Mouse (Mus musculus) mesoderm, embryonic 11.5 days (tissue): ENCODE data around the gene Ccdc69.
"Not testable (repeated sequence)": the region's sequence is repeated elsewhere in the genome, so short reads cannot be mapped to it uniquely, and the experiment has no call there.

Experiments
- DNase-seq: peaks from one replicate; pipeline ENCODE4 v3.0.0-alpha.2; 2012; ENCODE audit warnings: low read depth, low spot score

Gene Ccdc69

DNA sequence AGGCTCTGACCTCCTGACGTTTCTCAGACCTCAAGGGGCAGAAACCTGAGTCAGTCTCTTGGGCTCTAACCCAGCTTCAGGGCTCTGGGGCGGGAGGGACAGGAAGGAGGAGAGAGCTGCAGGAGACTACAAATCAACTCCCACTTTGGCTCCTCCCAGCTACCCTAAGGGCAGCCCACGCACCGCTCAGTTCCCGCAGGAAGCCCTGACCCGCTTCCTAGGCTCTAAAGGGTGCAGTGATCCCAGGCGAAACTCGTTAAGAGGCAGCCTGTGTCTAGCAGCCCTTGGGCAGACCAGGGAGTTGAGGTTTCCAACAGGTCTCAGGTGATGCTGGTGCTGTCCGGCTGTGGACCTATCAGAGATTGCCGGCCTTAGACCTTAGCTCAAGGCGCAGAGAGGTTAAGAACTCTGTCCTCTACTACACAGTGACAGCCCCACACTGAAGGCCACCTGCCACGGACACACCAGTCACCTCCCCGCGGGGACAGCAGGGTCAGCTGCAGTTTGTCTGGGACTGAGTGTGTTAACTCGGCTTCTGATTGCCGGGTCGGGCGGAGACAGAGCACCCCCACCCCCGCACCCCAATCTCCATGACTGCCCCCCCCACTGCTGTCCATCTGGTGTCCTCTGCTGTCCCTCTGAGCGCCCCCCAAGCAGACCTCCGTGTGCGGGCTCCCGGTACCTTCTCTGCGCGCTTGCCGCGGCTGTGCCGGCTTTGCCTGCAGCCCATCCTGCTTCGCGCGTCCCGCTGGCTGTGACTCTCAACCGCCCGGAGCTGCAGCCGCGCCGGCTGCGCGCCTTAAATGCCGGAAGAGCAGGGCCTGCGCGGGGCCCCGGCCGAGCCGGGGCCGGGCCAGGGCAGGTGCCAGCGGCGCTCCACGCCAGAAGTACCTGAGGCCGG lies at the start of gene Ccdc69:
TSS of gene Ccdc69 (minus strand) at position 801 of the 901 bp plus-strand sequence.
- peak; percentile 63 for DNase-seq

DNA sequence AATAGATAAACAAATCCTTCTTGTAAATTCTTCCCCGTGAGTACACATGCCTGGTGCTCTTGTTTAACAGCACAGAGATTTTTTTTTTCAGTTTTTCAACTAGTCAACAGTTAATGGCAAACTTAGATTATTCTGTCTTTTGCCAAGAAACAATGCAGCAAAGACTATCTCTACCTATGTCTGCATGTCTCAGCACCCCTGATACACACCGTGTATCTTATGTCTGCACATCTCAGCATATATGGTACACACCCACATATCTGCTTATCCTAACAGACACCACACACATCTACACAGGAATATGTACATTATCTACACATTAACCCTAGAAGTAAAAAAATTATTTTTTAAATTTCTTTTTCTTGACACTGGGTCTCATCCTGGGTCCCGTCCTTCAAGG lies 48.7 kb upstream of the Ccdc69 start:
- DNase-seq = no peak

- no peak for DNase-seq
These were observed 43.5 kb upstream of the Ccdc69 start for GRCm38 (mm10) chr11:55121430-55121829.

DNA sequence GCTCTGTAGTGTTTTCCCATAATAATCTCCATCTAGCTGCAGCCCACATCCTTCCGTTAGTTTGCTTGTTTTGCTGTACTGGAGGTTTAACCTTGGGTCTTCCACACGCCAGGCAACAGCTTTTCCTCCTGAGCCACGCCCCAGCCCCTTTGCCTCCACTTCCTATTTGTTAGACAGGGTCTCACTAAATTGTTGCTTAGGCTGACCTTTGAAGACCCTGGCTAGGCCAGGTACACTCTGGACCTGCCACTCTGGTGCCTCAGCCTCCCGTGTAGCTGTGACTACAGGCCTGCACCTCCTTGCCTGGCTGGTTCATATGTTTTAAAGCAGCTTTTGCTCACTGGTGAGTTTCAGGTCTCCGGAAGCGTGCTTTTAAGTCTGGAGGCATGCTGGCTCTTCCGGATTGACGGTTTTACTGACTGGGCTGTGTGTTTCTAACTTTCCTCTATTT lies 42.9 kb upstream of the Ccdc69 start:
- no peak for DNase-seq

DNA sequence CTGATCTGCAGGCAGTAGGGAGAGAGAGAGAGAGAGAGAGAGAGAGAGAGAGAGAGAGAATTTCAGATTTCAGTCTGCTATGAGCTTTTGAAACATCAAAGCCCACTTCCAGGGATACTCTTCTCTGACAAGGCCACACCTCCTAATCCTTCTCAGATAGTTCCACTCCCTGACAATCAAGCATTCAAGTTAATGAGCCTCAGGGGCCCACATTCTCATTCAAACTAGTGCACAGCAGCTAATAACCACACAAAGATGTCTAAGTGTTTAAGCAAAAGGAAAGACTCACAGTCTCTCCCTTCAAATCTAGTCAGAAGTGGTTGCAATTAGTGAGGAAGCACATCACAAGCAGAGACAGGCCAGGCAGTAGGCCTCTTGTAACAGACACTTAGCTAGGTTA lies 42.3 kb upstream of the Ccdc69 start:
- DNase-seq = no peak

- DNase-seq = no peak
These were observed 39.1 kb upstream of the Ccdc69 start for GRCm38 (mm10) chr11:55117031-55117430.

DNA sequence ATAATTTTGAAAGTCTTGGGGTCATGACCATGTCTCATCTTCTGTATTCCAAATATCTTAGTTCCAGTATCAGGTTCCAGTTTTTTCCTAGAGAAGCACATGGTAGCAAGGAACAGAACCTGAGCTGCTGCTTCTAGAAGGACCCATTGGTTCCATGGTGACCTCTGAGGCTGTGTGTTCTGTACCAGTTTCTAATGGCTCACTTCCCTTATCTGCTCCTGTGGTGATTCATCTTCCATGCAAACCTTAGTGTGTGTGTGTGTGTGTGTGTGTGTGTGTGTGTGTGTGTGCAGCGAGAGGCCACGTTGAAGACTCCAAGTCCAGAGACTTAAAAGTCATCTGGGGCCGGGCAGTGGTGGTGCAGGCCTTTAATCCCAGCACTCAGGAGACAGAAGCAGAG lies 38.1 kb upstream of the Ccdc69 start:
- no peak for DNase-seq

GRCm38 (mm10) chr11:55114291-55114690 lies 36.4 kb upstream of the Ccdc69 start:
- no peak for DNase-seq

- DNase-seq = not testable (repeated sequence)
These were observed 35.9 kb upstream of the Ccdc69 start for GRCm38 (mm10) chr11:55113861-55114250.

DNA sequence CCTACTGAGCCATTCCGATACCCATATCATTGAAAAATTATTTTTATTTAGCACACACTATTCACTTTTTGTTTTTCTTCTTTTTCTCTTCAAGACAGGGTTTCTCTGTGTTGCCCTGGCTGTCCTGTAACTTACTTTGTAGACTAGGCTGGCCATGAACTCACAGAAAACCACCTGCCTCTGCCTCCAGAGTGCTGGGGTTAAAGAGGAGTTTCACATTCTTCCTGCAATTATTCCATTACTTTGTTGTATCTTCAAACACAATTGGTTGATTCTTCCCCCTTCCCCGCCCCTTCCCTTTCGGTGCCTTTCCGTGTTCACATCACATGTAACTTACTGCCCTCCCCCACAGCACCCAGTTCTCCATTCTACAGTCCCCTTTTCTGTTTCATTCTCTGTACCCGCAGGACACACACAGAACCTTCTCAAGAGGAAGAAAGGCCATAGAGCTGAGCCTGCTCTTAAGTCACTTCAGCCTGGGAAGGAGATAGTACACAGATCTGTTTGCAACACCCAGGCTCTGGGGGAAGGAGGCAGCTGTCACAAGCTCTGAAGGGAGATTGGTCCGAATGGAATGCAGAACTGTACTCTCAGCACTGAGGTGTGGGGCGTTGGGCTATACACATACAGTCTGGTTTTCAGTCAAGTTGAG lies 35.4 kb upstream of the Ccdc69 start:
- no peak for DNase-seq

- DNase-seq = no peak
These were observed 32.7 kb upstream of the Ccdc69 start for GRCm38 (mm10) chr11:55110566-55111169.

- no peak for DNase-seq
These were observed 31.8 kb upstream of the Ccdc69 start for GRCm38 (mm10) chr11:55109521-55110300.

DNA sequence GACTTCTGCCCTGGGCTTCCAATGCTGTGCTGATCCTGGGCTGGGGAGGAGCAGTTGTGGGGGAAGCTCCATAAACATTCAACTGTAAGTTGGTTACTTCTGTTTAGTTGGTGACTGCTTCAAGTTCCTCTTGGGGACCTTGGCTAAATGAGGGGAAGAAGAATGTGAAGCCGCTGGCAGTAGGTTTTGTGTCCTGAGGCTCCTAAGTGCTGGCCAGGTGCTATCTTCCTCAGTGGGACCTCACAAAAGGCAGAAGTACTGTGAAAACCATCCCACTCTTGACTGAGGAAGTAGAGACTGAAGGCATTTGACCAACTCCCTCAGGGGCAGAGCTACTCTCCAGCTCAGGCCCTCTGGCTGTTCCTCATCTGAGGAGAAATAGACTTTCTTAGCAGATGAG lies 28.7 kb upstream of the Ccdc69 start:
- DNase-seq = no peak

DNA sequence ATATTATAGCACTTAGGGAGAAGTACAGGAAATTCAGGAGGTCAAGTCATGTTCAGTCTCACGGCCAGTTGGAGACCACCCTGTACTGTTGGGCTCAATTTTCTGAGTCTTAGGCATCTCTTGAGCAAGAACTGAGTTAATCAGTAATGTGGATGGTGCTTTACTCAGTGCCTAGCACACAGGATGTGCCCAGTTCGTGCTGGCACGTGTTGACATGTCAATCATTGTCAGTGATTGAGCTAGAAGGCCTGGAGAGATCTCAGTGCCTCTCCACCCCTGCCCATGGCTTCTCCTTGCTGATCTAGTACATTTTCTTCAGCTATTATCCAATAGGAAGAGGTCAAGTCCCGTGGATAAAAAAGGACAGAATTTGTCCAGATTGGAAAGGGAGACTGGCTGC lies 27.5 kb upstream of the Ccdc69 start:
- DNase-seq = no peak

DNA sequence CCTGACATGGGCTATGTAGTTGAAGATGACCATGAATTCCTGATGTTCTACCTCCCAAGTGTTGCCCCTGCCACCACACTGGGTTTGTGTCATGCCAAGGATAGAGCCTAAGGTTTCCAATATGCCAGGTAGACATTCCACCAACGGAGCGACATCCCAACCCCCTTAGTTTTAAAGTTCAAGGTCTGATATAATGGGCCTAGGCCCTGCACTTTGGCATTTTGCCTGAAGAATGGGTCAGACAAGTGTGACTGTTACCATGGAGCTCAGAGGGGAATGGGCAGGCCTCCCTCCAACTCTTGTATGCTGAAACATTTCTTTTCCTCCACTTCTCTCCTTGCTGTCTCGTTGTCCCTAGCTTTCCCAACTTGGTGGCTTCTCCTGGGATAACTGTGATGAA lies 25.3 kb upstream of the Ccdc69 start:
- no peak for DNase-seq

- no peak for DNase-seq
These were observed 24.1 kb upstream of the Ccdc69 start for GRCm38 (mm10) chr11:55102015-55102414.

- DNase-seq = no peak
These were observed 21.9 kb upstream of the Ccdc69 start for GRCm38 (mm10) chr11:55099868-55100267.

DNA sequence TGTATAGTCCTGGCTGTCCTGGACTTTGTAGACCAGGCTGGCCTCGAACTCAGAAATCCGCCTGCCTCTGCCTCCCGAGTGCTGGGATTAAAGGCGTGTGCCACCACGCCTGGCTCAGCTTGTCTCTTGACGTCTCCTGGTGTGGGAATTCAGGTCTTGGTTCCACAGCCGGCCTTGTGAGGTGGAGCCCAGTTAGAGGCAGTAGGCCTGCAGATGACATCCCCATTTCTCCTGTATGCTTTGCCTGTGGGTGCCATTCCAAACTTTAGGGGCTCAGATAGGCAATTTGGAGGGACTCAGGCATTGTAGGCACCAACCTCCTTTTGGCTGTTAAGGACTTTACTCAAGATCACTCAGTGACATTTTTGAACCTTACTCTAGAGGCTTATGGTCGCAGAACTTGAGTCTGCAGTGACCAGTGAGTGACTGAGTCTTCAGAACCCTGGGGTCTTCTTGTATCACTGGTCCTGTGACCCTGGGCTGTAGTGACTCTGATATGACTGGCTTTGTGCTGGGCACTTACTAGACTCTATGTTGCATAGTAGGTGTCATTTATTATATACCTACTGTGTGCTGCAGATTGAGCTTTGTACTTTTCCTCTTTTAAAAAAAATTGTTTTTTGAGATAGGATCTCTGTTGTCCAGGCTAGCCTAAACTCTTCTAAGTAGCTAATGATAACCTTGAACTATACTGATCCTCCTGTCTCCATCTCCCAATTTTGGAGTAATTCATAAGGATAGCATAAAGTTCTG lies 21.3 kb upstream of the Ccdc69 start:
- DNase-seq = no peak

- DNase-seq = no peak
These were observed 20.4 kb upstream of the Ccdc69 start for GRCm38 (mm10) chr11:55098189-55098915.

- peak; percentile 98 for DNase-seq
These were observed 19.7 kb upstream of the Ccdc69 start, which contains the start of gene Gm2a for GRCm38 (mm10) chr11:55097463-55098188. Gene Gm2a, plus strand, starts transcription at chr11:55098115.
